Mouse (Mus musculus) brain, adult 2 months (tissue): ENCODE measurements around the gene Amer1.
A peak's percentile ranks its signal among the peaks of the same experiment; 100 is the strongest.

ENCODE experiments used
- DNase-seq: peaks from one replicate; pipeline ENCODE4 v3.0.0; 2011; ENCODE audit warnings: low read depth, low spot score

Gene Amer1

DNA sequence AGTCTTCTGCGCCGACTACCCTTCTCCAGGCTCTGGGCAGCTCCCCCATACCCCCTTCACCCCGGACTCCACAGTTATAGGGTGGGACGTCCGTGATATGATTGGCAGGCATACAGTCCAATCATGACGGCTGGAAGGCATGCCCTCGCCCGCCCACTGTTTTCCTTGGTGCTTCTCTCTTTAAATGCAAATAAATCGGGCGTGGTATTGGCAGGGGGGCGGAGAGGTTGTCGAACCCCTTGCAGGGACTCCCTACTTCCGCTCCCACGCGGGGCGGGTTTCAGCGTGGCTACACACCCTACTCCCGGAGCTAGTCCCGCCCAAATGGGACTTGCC, at the start of gene Amer1:
Amer1 (minus strand) TSS at position 97 of the 336 bp plus-strand sequence.
- DNase-seq: peak; percentile 97

DNA sequence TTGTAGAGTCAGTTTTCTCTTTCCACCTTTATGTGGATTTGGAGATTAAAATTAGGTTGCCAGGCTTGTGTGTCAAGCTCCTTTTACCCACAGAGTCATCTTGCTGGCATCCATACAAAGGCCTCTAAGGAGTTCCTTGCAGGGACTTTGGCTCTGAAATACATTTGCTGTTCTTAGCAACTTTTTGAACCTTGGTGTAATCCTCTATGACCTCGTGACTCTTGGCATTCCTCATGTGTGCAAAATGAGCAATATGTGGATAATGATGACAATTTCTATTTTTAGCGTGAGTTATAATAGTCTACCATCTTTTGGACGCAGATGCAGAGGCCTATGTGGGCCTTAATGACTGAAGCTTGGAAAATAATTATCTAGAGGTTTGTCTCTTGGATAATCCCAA, 12.5 kb upstream of the Amer1 start:
- DNase-seq: no peak

DNA sequence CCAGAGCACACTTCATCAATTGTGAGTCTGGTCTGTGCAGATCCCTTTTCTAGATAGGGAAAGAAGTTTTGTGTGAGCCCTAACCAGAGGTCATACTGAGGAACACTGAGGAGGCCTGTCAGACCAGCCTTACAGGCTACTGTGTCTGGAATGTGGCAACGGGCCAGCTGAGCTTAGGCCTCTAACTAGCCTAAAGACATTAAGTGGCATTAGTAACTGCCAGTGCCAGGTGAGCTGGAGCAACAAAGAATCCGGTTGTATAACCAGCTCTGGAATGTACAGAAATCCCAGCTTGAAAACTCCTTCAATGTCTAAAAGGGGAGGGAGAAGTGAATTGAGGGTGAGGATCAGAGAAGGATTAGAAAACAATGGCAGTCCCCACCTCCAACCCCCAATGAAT, 1.2 kb upstream of the Amer1 start:
- no peak for DNase-seq

DNA sequence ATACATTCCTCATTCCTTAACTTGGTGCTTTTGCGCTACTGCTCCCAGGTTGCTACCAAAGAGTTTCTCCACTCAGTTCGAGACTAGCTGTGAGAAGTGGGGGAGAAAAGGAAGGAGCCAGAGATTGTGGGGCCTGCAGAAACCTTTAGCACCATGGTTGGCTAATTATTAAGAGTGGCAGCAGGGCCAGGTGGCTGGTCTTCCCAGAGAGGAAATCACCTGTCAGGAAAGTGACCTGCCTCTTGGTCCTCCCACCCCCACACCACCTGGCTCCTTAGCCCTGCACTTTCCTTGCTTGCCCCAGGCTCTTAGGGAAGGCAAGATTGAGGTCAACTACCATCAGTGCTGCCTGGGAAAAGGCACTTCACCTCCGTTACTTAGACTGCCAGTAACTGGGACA, 469 bp upstream of the Amer1 start:
- peak; percentile 67 for DNase-seq

DNA sequence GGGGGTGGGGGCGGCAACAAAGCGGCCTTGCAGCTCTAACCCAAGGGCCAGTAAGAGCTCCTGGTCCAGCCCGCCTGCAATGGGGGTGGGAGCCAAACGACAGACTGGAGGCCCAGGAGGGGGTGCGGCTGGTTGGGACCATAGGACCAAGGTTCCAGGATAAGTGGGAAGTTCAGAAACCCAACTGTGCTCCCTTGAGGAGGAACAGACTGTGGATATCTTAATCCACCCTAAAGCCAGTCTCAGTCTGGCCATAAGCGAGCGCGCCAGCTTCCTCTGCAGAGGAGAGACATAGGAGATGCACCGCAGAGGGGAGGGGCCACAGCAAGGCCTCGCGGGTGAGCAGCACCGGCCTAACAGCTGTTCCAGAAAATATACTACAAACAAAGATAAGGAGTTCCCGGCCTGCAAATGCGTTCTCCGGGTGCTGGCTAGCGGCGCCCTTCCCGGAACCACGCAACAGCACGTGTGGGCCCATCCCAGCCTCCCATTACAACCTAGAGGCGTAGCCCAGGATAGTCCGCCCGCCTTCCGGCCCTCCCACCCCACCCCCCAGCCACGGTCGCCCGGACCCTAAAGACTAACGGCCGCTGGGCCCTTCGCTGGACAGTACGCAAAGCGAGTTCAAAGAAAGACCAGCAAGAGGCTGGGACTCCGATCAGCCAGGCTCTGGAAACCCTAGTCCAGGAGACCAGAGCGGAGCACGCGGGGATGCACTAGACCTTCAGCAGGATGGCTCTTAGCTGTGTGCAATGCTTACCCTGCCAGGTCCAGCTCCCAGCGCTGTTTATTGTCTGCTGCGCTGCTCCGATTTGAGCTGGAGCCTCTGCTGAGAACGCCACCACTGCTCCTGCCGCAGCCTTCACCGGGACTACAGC, 535 bp downstream of the Amer1 start:
- DNase-seq: peak; percentile 67

DNA sequence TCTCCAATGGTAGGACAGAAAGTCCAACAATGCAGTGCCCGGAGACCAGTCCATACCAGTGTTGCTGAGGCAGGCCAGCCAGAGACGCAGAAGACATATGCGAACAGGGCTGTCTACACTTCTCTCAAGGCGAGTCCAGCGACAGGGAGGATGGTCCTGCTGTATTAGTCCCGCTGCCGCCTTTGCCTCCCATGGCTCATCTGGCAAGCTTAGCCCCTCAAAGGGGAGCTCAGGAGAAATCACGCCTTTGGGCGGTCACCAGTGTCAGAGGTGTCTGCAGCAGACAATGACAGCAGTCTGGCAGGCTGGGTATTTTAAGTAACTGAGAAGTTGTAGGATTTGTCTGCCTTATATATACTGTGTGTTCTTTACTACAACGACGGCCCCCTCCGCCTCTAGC, 1.3 kb downstream of the Amer1 start:
- DNase-seq: peak; percentile 5

DNA sequence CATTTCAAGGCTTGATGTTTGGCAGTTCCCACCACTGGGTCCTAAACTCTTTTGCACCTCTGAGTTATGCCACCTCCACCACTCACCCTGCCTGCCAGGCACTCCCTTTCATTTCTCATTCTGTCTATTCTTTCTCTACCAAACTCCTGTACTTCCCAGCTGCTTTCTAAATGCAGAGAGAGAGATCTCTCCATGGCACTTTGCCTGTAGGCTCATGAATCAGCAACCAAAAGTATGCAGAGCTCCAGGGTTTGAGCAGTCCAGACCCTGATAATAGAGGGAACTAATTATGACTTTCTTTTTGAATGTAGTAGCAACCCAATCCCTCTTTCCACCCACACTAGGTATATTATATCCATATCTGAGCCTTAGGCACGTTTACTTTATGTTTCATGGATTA, 2.4 kb downstream of the Amer1 start:
- peak; percentile 17 for DNase-seq

DNA sequence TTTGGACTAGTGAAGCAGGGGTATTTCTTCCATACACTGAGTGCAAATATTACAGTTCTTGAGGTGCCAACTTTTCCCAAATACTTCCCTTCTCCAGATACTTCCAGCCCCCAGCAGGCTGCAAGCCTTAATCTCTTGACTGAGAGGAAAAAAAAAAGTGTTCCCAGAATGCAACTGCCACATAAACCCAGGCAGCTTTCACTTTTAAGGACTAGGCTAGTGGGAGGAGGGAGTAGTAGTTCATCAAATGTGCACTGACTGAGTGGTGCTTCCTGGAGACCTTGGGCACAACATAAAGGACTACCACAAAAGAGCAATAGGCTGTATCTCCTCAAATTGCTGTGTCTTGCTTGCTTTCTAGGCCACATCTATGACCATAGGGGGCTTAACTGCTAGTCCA, 3.4 kb downstream of the Amer1 start:
- DNase-seq: no peak

DNA sequence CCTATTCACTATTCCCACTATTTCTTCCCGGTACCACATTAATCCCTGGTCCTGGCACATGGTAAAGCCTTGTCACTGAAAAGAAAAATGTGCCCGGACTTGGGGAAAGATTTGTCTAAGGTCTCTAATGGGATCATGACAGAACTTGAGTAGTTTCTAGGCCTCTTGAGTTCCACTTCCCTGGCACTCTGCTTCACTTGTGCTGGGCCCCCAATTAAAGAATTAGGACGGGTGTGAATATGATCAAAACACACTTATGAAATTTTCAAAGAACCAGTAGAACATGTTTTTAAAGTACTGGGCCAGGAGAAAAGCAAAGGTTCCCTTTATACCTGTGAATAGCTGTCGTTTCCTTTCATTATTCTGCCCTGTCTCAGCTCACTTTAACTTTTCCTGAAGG, 6.2 kb downstream of the Amer1 start:
- DNase-seq: no peak

DNA sequence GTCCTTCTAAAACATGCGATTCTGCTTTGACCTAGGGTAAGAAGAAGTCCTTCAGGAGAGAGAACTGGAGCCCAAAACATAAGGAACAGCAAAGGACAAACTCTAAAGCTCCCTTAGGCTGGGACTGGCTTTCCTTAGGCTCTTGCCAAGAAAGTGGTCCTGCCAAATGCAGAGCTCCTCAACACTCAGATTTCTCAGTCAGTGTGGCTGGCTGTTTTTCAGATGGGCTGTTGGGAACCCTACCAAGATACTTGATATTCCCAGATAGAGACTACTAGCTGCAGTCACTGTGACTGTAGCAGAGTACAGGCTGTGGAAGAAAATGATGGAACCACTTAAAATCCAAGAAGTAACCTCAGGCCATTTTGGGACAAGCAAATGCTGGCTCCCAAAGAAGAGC, 7.4 kb downstream of the Amer1 start:
- DNase-seq: peak; percentile 10

DNA sequence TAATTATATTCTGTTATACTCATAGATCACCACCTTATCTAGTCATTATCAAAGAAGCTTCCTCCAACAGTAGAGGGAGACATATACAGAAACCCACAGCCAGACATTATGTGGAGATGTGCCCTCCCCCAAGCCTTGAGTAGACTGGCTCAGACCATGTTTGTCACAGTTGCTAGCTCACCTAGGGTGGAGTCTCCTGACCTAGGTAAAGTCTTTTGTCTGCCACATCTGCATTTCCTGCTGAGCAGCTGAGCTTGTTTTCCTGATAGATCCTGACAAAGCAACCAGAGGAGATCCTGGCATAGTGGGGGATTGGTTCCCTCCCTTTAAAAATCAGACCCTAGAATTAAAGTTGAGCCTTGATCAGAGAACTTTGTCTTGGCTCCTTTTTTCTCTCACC, 71.6 kb downstream of the Amer1 start:
- no peak for DNase-seq
